Mouse (Mus musculus) embryonic fibroblast, embryonic 13.5 days (primary cell): ENCODE measurements around the gene Gas2l2.

Experiments used
- CTCF ChIP-seq: IDR thresholded peaks from 2 replicates; pipeline ENCODE4 v1.5.1; 2011; ENCODE audit warnings: mild to moderate bottlenecking, control low read depth, low read length, moderate library complexity, borderline replicate concordance; ENCODE audit not compliant: insufficient read depth
- POLR2A ChIP-seq: IDR thresholded peaks from 2 replicates; pipeline ENCODE4 v1.6.1; 2011; ENCODE audit warnings: low read depth, mild to moderate bottlenecking, control low read depth, low read length, moderate library complexity

DNA sequence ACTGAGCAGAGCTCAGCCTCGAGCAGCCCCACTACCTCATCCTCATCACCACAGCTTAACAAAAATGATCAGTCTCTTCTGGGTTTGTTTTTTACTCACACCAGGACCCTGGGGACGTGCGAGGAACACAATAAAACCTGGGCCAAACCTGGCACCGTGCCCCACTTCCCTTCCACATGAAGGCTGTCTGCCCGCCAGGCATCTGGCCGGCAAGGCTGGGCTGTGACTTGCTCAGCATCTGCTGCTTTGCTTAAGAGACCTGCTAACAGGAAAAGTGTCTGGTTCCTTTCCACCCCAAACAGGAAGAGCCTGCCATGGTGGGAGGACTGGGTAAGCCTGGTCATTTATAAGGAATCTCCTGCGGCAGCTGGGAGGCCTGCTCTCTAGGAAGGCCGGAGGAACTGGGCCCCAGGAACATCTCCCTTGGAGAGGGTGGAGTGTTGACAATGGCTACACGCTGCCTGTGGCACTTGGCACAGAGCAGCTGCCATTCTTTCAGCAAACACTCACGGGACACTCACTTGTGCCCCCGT lies 37.9 kb upstream of the Gas2l2 start:
- TF ChIP-seq POLR2A (no peak), CTCF (no peak)
